Mouse (Mus musculus): ENCODE measurements around the gene Dera.
"Not testable (repeated sequence)": the region's sequence is repeated elsewhere in the genome, so short reads cannot be mapped to it uniquely, and the experiment has no call there.

The Dera gene

DNA sequence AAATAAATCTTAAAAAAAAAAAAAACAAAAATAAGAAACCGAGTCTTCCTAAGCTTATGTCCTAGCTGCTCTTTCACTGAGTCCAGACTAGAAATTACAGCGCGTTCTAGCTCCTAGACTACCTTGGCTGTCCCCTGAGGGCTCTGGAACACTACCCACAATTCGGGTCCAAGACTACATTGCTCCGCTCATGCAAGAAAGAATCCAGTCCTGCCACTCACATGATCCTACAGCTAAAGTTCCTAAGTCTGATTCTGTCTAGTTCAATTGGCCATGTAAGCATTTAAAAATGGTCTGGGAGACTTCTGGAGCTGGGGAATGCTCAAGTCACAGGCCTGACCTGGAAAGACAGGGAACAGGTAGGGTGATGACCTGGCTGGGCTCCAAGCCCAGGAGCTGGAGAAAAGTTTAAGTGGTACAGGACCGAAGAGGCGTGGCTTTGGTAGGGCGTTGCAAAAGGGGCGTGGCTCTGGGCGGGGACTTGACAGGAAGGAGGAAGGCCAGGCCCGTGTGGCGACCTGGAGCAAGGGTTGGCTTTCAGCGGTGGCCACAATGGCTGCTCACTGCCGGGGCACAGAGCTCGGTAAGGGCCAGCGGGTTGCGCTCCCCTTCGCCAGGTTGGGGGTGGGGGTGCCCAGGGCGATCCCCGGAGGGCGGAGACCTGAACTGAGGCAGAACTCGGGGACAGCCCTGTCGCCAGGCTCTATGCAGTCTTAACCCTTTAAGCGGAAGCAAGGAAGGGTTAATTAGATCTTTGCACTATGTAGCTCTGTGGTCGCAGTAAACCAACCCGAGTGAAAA is at the start of gene Dera:
Gene Dera (plus strand): TSS at position 491 of the 801 bp plus-strand sequence.
- DNase-seq (ENCODE audit: low spot score in 2 of 2) = peak; percentile 91 to 95

DNA sequence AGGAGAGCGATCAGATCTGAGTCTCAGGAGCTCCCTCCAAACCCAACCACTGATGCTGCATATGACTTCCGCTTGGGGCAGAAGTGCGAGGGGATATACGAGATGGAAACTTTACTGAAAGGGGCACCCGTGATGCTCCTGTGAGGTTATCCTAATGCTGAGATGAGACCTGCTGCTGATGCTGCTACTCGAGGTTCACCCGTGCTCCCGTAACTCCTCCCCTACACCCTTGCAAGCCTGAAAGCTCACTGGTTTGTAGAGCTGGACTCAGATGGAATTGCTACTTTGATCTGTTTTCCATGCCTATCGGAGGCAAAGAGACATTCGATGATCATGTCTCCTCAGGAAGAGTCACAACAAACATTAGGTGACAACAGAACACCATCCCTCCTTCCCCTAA is 48.1 kb upstream of the Dera start:
- DNase-seq (ENCODE audit: low spot score in 2 of 2) = no peak

DNA sequence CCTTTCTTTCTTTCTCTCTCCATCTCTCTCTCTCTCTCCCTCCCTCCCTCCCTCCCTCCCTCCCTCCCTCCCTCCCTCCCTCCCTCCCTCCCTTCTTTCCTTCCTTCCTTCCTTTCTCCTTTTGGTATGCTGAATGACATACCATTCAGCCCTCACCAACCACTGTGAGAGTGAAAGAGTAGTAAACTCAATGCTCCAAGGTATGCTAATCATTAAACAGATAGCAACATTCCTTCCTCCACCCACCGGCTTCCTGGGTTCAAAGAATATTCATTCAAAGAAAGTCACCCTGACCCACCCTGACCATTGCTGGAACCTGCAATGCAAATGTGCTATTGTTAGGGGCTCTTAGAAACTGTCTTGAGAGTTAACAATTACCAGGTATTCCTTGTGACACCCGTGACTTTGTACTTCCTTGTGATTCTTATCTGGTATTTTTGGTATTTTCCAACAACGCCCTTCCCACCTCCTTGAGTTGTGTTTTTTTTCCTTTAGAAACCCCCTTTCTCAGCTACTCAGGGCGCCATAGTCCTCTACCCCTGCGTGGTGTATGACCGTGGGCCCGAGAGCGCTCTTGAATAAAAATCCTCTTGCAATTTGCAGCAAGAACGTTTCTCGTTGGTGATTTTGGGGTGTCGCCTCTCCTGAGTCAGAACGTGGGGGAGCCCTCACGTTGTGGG is 45.5 kb upstream of the Dera start:
- not testable (repeated sequence) for DNase-seq (ENCODE audit: low spot score in 2 of 2)

DNA sequence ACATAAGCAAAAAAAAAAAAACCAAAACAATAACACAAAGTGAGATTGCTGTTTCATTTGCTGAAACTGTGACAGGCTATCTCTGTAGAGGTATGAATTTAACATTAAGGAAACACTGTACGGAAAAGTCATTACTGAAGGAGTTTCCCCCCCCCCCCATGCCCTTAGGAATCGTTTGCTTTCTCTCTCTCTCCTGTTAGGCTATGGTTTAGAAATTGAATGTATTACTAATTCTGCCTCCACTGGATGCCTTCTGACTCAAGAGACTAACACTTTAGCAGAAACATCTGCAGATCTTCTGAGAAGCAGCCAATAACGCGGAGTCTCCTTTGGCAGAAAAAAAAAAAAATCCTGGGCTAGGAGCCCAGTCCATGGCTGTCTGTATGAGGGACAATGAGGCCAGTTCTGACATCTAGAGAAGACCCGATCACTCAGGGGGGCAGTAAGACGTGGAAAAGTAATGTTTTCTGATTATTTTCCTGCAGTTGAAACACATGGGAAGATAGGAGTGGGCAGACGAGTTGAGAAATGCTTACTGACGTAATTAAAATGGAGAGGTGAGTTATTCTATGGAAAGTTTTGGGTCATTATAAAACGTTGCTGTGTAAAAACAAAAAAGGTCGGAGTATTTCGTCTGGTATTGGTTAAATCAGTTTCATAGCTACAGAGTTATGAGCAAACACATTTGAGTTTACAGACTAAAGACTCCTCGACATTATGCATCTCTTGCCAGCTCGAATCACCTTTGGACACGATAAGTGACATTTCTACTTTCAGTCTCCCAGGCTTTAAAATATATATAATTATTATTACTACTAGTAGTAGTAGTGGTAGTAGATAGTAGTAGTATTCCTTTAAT is 43.9 kb upstream of the Dera start:
- no peak for DNase-seq (ENCODE audit: low spot score in 2 of 2)

DNA sequence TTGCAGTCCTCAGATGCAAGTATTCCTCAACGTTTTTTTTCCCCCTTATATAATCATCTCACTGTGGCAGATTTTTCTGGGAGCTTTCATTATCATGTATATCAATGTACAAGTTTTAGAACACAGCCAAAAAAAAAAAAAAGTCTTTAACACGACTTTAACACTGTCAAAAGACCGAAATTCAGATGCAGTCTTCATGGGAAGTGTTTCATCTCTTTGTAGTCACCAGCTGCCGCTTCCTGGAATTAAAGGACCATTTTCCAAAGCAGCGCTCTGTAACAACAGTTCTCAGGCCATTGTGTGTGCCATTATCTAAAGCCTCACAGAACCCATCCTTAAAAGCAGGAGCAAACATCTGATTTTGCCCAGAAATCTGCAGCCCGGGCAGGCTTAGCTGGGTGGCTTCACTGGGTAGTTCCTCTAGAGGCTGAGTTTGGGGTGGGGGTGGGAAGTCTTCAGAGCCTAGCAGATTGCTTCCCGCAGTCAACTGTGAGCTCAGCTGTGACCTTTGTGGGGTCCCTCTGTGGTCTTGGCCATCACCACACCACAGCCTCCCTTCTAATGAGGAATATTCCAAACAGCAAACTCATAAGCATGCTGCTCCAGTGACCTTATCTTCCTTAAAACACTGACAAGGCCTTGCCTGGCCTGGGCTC is 41.6 kb upstream of the Dera start:
- no peak for DNase-seq (ENCODE audit: low spot score in 2 of 2)

DNA sequence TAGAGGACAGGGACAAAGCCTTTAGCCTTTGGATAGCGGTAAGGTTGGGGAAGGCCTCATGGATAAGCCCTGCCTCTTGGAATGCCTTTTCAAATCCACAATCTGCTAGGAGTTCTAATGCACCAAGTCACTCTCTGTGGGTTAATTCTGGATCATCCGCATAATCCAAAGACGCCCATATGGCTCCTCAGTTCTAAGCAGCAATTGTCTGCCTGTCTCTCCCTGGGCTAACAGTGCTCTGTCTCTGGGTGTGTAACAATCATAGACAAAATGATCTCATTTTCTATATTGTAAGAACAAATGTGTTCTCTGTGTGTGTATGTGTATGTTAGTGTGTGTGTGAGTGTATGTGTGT is 41.1 kb upstream of the Dera start:
- no peak for DNase-seq (ENCODE audit: low spot score in 2 of 2)

DNA sequence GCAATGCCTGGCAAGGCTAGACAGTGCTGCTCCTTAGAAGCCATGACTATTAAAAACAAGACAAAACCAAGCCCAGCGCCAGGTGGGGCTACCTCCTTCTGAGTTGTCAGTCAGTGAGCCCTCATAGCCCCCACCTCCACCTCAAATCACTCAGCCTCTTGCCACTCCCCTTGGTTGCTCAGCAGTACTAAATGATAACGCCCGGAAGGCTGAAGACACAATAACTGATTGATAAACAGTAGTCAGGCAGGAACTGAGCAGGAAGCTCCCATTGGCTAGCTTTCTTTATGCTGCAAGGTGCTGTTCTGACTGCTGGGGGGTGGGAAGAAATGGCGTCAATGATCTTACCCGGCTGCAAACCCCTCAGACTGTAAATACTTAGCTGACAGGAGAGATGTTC is 37.5 kb upstream of the Dera start:
- no peak for DNase-seq (ENCODE audit: low spot score in 2 of 2)

DNA sequence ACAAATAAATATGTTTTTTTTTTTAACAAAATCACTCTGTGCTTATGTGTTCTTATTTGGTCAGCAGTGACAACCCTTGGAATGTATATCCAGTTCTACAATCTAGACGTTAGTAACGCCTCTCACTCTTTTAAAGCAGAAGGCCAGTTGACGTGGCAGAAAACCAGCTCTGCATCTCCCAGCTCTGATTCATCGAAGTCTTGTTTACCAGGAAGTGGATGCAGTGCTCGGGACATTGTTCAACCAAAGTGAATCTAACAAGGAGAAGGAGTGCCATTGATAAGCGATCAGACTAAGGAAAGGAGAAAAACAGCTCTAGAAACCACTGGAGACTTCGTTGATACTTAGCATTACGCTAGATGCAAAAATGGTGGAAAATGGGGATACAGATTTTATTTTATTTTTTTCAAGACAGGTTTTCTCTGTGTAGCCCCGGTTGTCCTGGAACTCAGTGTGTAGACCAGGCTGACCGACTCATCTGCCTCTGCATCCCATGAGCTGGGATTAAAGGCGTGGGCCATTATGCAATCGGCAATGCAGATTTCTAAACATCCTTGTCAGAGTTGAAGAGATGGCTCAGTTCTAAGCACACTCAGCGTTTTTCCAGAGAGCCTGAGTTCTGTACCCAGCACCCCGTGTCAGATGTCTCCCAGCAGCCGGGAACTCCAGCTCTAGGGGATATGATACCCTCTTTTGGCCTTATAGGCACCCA is 32.0 kb upstream of the Dera start:
- no peak for DNase-seq (ENCODE audit: low spot score in 2 of 2)

DNA sequence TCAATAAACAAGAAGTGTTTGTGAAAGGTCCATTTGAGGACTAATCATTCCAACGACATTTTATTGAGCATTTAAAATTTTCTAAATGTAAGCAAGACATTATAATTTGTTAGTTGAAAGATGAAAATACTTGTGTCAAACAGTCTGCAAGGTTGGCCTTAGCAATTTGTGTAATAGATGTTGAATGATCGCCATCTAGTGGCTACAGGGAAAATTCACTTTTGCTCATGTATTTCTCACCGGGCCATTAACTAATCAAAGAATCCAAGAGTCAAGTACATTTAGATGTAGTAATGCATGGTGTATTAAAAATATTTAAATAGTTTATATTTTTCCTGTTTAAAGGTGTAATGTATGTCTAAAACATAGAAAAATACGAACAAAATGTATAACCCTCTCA is 30.4 kb upstream of the Dera start:
- no peak for DNase-seq (ENCODE audit: low spot score in 2 of 2)

DNA sequence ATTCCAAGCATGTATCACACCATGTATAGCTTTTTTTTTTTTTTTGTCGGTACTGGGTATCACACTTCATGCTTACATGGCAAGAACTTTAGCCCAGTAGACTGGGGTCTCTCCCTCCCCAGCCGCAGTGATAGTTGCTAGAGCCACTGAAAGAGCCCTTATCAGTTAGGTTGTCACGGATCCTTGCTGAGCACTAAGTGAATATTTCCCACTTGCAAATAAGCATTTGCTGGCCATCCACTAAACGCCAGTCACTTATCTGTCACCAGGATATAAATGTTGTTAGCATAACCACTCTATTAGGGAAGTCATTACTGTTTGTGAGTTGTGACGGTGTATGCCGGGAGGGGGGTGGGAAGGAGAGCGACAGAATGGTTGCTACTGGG is 19.9 kb upstream of the Dera start:
- DNase-seq (ENCODE audit: low spot score in 2 of 2) = no peak

DNA sequence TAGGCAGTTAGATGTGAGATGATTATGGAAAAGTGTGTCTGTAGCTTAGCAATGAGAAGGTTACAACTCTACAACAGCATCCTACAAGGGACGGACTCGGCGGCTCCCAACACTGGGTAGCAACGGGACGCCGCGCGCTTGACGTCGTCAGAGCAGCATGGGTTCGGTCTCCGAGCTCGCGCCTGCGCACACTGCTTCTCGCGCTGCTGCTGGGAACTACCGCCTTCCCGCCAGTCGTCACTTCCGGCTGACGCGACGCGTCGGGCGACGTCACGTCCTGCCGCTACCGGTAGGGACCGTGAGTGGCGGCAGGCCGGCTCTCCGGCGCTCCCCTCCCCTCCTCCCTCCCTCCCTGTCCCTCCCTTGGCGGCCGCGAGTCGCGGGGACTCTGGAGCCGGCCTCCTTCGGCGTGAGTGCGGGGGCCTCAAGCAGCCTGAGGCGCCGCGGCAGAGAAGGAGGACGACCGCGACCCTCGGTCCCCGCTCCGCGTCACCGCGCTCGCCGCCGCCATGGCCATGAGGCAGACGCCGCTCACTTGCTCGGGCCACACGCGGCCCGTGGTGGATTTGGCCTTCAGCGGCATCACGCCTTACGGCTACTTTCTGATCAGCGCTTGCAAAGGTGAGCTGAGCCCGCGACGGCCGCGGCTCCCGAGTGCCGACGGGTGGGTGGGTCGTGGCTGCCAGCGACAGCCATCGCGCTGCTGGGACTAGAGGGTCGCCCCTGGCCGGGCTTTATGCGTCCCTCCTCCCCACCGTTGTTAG is 19.3 kb upstream of the Dera start, which contains the start of gene Strap:
Gene Strap (plus strand): TSS at position 233 of the 764 bp plus-strand sequence.
- DNase-seq (ENCODE audit: low spot score in 2 of 2) = peak; percentile 90 to 96

DNA sequence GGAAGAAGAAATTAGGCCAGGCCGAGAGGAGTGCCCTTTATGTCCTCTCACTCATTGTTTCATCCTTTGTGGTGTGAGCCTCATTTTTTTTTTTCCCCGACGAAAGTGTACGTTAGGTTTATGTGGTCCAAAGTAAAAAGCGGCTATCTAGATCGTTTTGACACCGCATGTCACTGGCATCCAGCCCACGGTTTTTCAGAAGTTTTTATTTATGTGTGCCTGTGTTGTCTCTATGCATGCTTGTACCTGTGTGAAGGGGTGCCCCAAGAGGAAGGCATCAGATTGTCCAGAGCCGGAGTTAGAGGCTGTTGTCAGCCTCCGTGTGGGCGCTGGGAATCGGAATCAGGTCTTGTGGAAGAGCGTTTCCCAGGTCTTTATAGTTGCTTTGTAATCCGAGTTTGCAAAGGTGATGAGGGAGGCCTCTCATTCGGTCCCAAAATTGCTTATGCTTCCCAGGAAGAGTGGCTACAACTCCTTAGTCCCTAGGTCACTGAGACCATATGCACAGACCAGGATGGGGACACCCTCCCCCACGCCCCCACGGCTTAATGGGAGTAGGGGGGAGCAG is 18.6 kb upstream of the Dera start:
- DNase-seq (ENCODE audit: low spot score in 2 of 2) = no peak

DNA sequence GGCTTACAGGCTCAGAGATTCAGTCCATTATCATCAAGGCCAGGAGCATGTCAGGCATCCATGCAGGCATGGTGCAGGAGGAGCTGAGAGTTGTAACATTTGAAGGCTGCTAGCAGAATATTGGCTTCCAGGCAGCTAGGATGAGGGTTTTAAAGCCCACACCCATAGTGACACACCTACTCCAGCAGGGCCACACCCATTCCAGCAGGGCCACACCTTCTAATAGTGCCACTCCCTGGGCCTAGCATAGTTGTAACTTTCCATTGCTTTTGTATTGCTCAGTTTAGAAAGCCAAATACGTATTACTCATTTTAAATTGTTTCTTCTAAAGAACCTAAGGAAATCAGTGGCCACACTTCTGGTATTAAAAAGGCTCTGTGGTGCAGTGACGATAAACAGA is 13.4 kb upstream of the Dera start:
- no peak for DNase-seq (ENCODE audit: low spot score in 2 of 2)

DNA sequence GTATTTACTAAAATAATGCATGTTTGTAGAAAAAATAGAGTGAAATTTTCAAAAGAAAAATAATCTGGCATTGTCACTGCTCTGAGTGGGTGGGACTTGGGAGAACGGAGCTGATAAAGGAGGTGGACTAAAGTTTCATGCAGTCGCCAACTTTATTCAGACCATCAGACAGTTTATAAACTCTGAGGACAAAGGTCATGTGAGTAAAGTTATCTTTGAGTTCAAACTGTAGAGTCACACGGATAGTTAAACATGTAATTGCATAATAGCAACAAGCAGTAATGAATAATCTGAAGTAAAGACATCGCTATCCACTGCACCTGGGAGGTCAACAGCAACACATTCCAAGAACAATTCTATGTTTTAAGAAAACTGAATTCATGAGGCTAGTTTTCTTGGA is 9.6 kb upstream of the Dera start:
- DNase-seq (ENCODE audit: low spot score in 2 of 2) = no peak

DNA sequence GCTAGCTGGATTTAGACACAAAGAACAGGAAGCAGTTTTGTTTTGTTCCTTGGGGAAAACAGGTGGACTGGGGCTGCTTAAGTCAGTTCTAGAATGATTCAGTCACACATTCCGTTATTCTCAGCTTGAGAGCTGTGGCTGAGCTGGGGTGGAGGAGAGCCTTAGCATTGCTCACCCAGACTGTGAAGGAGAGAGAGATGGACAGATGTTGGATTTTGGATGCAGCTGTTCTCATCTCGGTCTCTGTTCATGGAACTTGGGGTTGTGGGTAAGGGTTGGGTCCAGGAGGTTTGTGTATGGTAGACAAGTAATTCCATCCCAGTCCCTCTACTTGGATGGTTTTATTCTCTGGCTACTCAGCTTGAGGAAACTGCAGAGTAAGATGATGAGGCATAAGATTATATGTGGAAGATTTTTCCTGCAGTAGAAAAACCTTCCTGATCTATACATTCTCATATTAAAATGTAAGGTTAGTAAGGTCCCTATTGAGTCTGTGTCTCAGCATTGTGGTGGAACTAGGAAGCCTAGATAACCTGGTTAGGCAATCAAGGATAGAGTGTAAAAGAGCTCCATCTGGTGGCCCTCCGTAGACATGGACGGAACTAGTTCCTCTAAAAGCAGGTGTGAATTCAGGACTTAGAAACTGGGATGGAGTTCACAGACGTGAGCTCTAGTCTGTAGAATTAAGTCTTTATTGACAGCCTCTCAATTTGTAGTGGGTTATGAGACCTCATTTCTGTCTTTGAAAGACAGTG is 7.0 kb upstream of the Dera start:
- no peak for DNase-seq (ENCODE audit: low spot score in 2 of 2)

DNA sequence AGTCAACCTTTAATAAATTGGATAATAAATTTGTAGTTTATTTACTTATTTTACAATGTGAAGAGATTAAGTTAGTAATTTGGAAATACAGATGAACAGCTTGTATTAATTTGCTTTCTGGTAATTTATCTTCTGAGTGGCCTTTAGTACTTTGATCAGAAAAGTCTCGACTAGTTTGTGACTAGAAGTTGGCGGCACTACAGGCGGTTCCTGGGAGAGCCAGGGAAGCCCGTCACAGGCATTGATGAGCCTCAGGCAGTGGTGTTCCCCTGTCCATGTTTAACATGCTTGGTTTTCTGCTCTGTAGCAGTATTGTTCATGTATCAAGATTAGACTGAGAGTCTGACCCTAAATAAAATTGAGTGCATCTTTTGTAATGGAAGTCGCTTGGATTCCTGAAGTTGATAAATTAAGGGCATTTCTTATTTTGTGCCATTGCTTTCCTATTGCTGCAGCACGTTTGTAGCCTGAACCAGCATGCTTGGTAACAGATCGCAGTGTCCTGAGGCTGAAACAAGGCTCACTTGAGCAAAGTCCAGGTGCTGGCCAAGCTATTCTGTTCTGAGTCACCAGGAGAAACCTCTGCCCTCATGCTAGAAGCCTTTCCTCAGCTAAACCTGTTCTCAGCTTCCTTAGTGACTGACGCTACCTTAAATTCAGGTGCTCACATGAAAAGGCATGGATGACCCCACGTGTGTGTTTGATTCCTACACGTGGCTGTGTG is 2.6 kb upstream of the Dera start:
- no peak for DNase-seq (ENCODE audit: low spot score in 2 of 2)

DNA sequence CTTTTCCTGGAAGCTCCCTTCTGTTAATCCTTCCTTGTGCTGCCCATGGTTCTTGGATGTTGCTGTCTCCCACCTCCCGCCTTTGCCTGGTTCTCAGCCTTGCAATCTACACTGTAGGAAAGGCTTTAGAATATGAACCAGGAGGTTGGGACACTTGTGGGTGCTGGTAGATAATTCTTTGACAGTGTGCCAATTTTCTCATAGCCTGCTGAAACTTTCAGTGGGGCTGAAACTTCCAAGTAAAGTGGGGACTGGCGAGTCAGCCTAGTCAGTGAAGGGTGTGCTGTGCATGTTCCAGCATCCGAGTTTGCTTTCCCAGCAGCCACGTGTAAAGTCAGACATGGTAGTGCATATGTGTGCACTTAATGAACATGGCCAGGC is 2.1 kb upstream of the Dera start:
- no peak for DNase-seq (ENCODE audit: low spot score in 2 of 2)

DNA sequence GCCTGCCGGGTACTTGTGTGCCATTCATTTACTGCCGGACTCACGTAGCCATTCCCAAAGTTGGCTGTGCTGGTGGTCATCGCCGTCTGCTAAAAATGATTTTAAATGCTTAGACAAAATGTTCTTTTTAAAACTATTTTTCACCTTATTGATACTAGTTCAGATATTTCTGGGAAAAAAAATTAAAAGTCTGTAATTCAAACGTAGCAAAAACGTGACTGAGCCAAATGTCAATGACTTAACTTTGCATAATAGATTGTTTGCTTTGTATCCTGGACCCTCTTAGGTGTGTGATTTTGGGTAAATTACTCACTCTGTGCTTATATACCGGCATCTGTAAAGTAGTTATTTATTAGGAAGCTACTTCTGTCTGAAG is 499 bp downstream of the Dera start:
- no peak for DNase-seq (ENCODE audit: low spot score in 2 of 2)

DNA sequence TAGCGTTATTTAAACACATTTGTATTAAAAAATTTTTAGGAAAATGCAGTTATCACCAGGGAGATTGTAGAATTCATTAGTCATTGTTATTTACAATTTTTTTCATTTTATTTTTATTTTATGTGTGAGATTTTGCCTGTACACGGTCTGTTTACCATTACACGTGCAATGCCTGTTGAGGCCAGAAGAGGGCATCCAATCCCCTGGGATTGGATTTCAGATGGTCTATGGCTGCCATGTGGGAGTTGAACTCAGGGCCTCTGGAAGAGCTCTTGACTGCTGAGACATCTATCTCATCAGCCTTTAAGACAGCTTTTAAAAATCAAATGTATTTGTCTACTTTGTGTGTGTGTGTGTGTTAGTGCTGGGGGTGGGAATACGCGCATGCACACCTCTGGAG is 2.0 kb downstream of the Dera start:
- no peak for DNase-seq (ENCODE audit: low spot score in 2 of 2)

Measured in spleen, postnatal 4 days (tissue).